Mouse (Mus musculus) kidney, postnatal 0 days (tissue): ENCODE measurements at regions not wholly inside any gene's neighbourhood (a gene's known extent, or its start where the extent isn't known, plus 50 kb on each side); places are given as distances from the start of the nearest gene placed in this dataset.

ENCODE experiments used
- ATAC-seq: fragments of 200-750 bp; cut with Nextera tagmentation; replicated peaks from 2 replicates; pipeline ENCODE4 v1.8.0; 2017; ENCODE audit warnings: low read depth, moderate number of reproducible peaks, moderate TSS enrichment, moderate library complexity; ENCODE audit not compliant: low FRiP score
- DNase-seq: peaks from one replicate; pipeline ENCODE4 v3.0.0-alpha.2; 2016; ENCODE audit warnings: low spot score
- H3K27ac ChIP-seq: fragments of 300-500 bp; sonication (generic); 2 replicates; pipeline ENCODE4 v1.5.1; 2014; ENCODE audit warnings: mild to moderate bottlenecking
- H3K27me3 ChIP-seq: fragments of 300-500 bp; sonication (generic); 2 replicates; pipeline ENCODE4 v1.6.1; 2014; ENCODE audit warnings: low read length, mixed read lengths; ENCODE audit not compliant: insufficient read depth
- H3K36me3 ChIP-seq: fragments of 300-500 bp; sonication (generic); 2 replicates; pipeline ENCODE4 v1.6.1; 2014; ENCODE audit warnings: low read length, mixed read lengths; ENCODE audit not compliant: insufficient read depth
- H3K4me1 ChIP-seq: fragments of 300-500 bp; sonication (generic); replicated peaks from 2 replicates; pipeline ENCODE4 v1.6.1; 2014; ENCODE audit warnings: antibody characterized with exemption, low read length, mixed read lengths; ENCODE audit not compliant: insufficient read depth
- H3K4me2 ChIP-seq: fragments of 300-500 bp; sonication (generic); 2 replicates; pipeline ENCODE4 v1.6.1; 2014; ENCODE audit warnings: mild to moderate bottlenecking, low read length, moderate library complexity, mixed read lengths
- H3K4me3 ChIP-seq: fragments of 300-500 bp; sonication (generic); replicated peaks from 2 replicates; pipeline ENCODE4 v1.5.1; 2014; ENCODE audit warnings: low read depth, low read length
- H3K9ac ChIP-seq: fragments of 300-500 bp; sonication (generic); 2 replicates; pipeline ENCODE4 v1.6.1; 2014; ENCODE audit warnings: low read depth, low read length
- H3K9me3 ChIP-seq: fragments of 300-500 bp; sonication (generic); replicated peaks from 2 replicates; pipeline ENCODE4 v1.6.1; 2016; ENCODE audit warnings: low read length, inconsistent platforms, mixed read lengths
- CTCF ChIP-seq: IDR thresholded peaks from 2 replicates; pipeline ENCODE4 v1.5.1; 2016; ENCODE audit warnings: antibody characterized with exemption, low read depth, mild to moderate bottlenecking, moderate library complexity
- WGBS: fragments of 180-500 bp; shearing (Covaris S2); extraction: QIAGEN DNeasy Blood & Tissue Kit; methylation state at CpG from one replicate; pipeline ENCODE4 v1.1.7; 2014; 5-methylcytosine and 5-hydroxymethylcytosine counted together

DNA sequence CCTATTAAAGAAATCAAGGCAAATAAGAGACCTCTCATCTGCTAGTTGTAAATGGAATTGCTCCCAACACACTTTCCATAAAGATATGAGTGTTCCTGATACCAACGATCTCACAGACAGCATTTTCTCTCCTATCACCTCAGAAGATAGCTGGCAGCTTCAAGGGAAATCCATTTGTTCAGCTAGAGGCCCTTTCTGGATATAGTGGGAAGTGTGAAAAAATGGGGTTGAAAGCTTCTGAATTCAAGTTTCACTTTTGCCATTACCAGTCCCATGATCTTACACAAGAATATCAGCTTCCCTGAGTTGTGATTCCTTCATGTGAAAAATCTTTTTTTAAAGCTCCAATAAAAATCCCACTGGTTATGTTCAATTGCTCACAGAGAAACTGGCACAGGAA, 369.1 kb upstream of the Zfp703 start:
- Histone ChIP-seq H3K4me1 (no peaks in the 10 kb centered on the region), H3K36me3 (no peaks in the 10 kb centered on the region), H3K27ac (no peak overlapping the region), H3K4me3 (no peak overlapping the region), H3K9ac (no peak overlapping the region), H3K27me3 (no peaks in the 10 kb centered on the region), H3K4me2 (no peak overlapping the region), H3K9me3 (no peaks in the 10 kb centered on the region; the same call in 1 of the 2 replicates)
- DNase-seq (no peak), ATAC-seq (no peak)
- no peak for TF ChIP-seq CTCF
- WGBS: 77% methylated on average over 1 of the region's 1 CpGs

DNA sequence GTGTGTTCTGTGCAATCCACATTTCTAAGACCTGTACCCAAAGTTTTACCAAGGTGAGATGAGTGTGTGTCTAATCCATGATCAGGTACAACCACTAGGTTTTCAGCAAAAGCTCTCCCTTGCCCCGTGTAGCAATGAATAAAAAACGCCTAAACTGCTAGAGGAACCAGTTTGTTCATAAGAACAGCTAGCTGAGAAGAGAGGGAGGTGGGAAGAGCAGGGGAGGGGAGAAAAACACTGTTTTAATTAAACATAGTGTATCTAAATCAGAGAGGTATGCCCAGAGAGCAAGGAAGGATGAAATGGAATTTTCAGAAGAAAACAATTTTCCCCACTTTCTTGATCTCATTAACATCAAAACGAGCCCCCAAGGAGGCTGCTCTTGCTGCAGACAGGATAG, 368.5 kb upstream of the Zfp703 start:
- ATAC-seq: no peak
- H3K36me3 ChIP-seq: no peaks in the 10 kb centered on the region
- WGBS: 50% methylated on average over 3 of the region's 3 CpGs
- no peak overlapping the region for H3K4me2 ChIP-seq
- DNase-seq: no peak
- no peaks in the 10 kb centered on the region for H3K4me1 ChIP-seq
- H3K27me3 ChIP-seq: no peaks in the 10 kb centered on the region
- H3K9ac ChIP-seq: no peak overlapping the region
- H3K27ac ChIP-seq: no peak overlapping the region
- H3K4me3 ChIP-seq: no peak overlapping the region
- H3K9me3 ChIP-seq: no peaks in the 10 kb centered on the region; the same call in 1 of the 2 replicates
- TF ChIP-seq CTCF: no peak

DNA sequence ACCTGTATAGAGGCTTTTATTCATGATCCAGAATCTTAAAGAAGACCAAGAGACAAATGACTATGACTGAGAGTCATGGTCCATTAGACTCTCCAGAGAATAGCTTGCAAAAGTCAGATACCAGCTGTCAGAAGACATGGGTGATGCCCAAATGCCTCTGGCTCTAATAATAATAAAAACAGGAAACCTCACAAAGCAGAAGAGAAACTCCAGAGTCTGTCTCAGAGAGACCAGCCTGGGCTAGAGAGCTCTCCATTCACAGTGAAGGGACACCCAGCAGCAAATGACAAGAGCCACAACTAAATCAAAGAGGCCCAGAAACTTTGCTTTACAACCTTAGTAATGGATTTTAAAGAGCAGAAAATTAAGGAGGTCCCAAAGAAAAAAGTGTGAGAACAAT, 365.0 kb upstream of the Zfp703 start:
- no peak for ATAC-seq
- Histone ChIP-seq H3K4me3 (no peak overlapping the region), H3K4me1 (no peaks in the 10 kb centered on the region), H3K9ac (no peak overlapping the region), H3K4me2 (no peak overlapping the region), H3K27me3 (no peaks in the 10 kb centered on the region), H3K9me3 (no peaks in the 10 kb centered on the region; the same call in 1 of the 2 replicates), H3K36me3 (no peaks in the 10 kb centered on the region), H3K27ac (no peak overlapping the region)
- no peak for DNase-seq
- no peak for TF ChIP-seq CTCF

- WGBS: 7% methylated on average over 12 of the region's 12 CpGs
- no peak overlapping the region for H3K27ac ChIP-seq
- TF ChIP-seq CTCF: no peak
- H3K9ac ChIP-seq: no peak overlapping the region
- H3K9me3 ChIP-seq: no peaks in the 10 kb centered on the region
- no peak overlapping the region for H3K4me3 ChIP-seq
- H3K4me1 ChIP-seq: peaks cover 15% of the 10 kb centered on the region
- DNase-seq: peak; percentile 50
- H3K4me2 ChIP-seq: peak overlapping the region; percentile 35
- H3K36me3 ChIP-seq: no peaks in the 10 kb centered on the region
- peak; percentile 52; the same call in 1 of the 2 replicates for ATAC-seq
- no peaks in the 10 kb centered on the region for H3K27me3 ChIP-seq
Measured at GRCm38 (mm10) chr8:26622311-26623052, 354.6 kb upstream of the Zfp703 start.

- H3K9me3 ChIP-seq: no peaks in the 10 kb centered on the region
- no peak overlapping the region for H3K9ac ChIP-seq
- peaks cover 15% of the 10 kb centered on the region for H3K4me1 ChIP-seq
- no peak overlapping the region for H3K27ac ChIP-seq
- WGBS: 11% methylated on average over 14 of the region's 14 CpGs
- TF ChIP-seq CTCF: no peak
- ATAC-seq: peak; percentile 49
- H3K36me3 ChIP-seq: no peaks in the 10 kb centered on the region
- peak; percentile 85 for DNase-seq
- H3K4me3 ChIP-seq: no peak overlapping the region
- H3K4me2 ChIP-seq: peak overlapping the region; percentile 35
- H3K27me3 ChIP-seq: no peaks in the 10 kb centered on the region
Measured at GRCm38 (mm10) chr8:26626186-26626585, 350.9 kb upstream of the Zfp703 start.

DNA sequence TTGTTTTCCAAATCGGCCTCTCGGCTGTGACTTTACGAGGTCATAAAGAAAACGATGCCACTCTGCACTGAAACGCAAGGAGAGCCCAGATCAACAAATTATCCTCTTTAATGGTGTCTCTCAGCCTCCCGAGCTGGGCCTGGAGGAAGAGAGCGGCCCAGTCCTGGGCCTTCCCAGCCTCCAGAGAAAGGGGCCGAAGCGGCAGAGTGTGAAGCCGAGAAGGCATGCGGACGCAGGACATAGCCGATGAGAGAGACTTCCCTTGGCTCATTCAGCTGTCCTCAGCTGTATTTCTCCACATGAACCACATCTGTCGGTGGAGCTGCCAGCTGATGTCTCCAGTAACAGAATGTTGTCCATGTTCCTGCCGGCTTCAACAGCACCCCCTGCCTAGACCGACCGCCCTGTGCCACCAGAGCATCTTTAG, 350.5 kb upstream of the Zfp703 start:
- peak overlapping the region; percentile 35 for H3K4me2 ChIP-seq
- no peak overlapping the region for H3K27ac ChIP-seq
- no peak overlapping the region for H3K4me3 ChIP-seq
- ATAC-seq (peak; percentile 25), DNase-seq (peak; percentile 77)
- no peak overlapping the region for H3K9ac ChIP-seq
- 12% methylated on average over 17 of the region's 17 CpGs for WGBS
- no peak for TF ChIP-seq CTCF
- peaks cover 15% of the 10 kb centered on the region for H3K4me1 ChIP-seq
- H3K27me3 ChIP-seq: no peaks in the 10 kb centered on the region
- no peaks in the 10 kb centered on the region for H3K36me3 ChIP-seq
- no peaks in the 10 kb centered on the region for H3K9me3 ChIP-seq
